Mouse (Mus musculus) forebrain, embryonic 16.5 days (tissue): ENCODE measurements at regions not wholly inside any gene's neighbourhood (a gene's known extent, or its start where the extent isn't known, plus 50 kb on each side); places are given as distances from the start of the nearest gene placed in this dataset.

Source experiments
- ATAC-seq: fragments of 200-750 bp; cut with Nextera tagmentation; 2 replicates; pipeline ENCODE4 v1.8.0; 2017; ENCODE audit warnings: mild to moderate bottlenecking, moderate library complexity
- H3K27ac ChIP-seq: fragments of 300-500 bp; sonication (generic); 2 replicates; pipeline ENCODE4 v1.5.1; 2014; ENCODE audit warnings: low read length, control low read depth
- H3K27me3 ChIP-seq: fragments of 300-500 bp; sonication (generic); replicated peaks from 2 replicates; pipeline ENCODE4 v1.6.1; 2014; ENCODE audit warnings: low read length; ENCODE audit not compliant: control insufficient read depth, insufficient read depth
- H3K36me3 ChIP-seq: fragments of 300-500 bp; sonication (generic); 2 replicates; pipeline ENCODE4 v1.6.1; 2014; ENCODE audit not compliant: control insufficient read depth, insufficient read depth
- H3K4me1 ChIP-seq: fragments of 300-500 bp; sonication (generic); replicated peaks from 2 replicates; pipeline ENCODE4 v1.6.1; 2014; ENCODE audit warnings: low read length; ENCODE audit not compliant: control insufficient read depth, insufficient read depth
- H3K4me2 ChIP-seq: fragments of 300-500 bp; sonication (generic); 2 replicates; pipeline ENCODE4 v1.6.1; 2014; ENCODE audit warnings: mild to moderate bottlenecking, low read length, control low read depth
- H3K4me3 ChIP-seq: fragments of 300-500 bp; sonication (generic); replicated peaks from 2 replicates; pipeline ENCODE4 v1.5.1; 2014; ENCODE audit warnings: mild to moderate bottlenecking, low read length, control low read depth
- H3K9ac ChIP-seq: fragments of 300-500 bp; sonication (generic); replicated peaks from 2 replicates; pipeline ENCODE4 v1.6.1; 2014; ENCODE audit warnings: low read depth, low read length, control low read depth
- H3K9me3 ChIP-seq: fragments of 300-500 bp; sonication (generic); 2 replicates; pipeline ENCODE4 v1.6.1; 2016; ENCODE audit warnings: low read length; ENCODE audit not compliant: control insufficient read depth
- WGBS: fragments of 180-500 bp; shearing (Covaris S2); extraction: QIAGEN DNeasy Blood & Tissue Kit; methylation state at CpG from one replicate; pipeline ENCODE4 v1.1.7; 2014; 5-methylcytosine and 5-hydroxymethylcytosine counted together

- H3K4me2 ChIP-seq: no peak overlapping the region
- no peaks in the 10 kb centered on the region for H3K9me3 ChIP-seq
- no peaks in the 10 kb centered on the region for H3K27me3 ChIP-seq
- peaks cover 10% of the 10 kb centered on the region for H3K4me1 ChIP-seq
- ATAC-seq: no peak
- no peak overlapping the region for H3K4me3 ChIP-seq
- no peak overlapping the region for H3K27ac ChIP-seq
- 74% methylated on average over 4 of the region's 4 CpGs for WGBS
- H3K9ac ChIP-seq: no peak overlapping the region
- no peaks in the 10 kb centered on the region for H3K36me3 ChIP-seq
Measured at GRCm38 (mm10) chr12:92294887-92295286, 445.9 kb upstream of the Sel1l start.

GRCm38 (mm10) chr12:92293341-92293720, 444.4 kb upstream of the Sel1l start:
- Histone ChIP-seq H3K4me1 (peaks cover 10% of the 10 kb centered on the region), H3K4me2 (no peak overlapping the region), H3K4me3 (no peak overlapping the region), H3K36me3 (no peaks in the 10 kb centered on the region), H3K9ac (peak overlapping the region; percentile 25; the same call in 1 of the 2 replicates), H3K27me3 (no peaks in the 10 kb centered on the region), H3K9me3 (no peaks in the 10 kb centered on the region), H3K27ac (peak overlapping the region; percentile 73)
- peak; percentile 36 for ATAC-seq

- Histone ChIP-seq H3K27ac (peak overlapping the region; percentile 73), H3K9me3 (no peaks in the 10 kb centered on the region), H3K4me3 (no peak overlapping the region), H3K9ac (peak overlapping the region; percentile 25; the same call in 1 of the 2 replicates), H3K4me1 (peaks cover 10% of the 10 kb centered on the region), H3K4me2 (peak overlapping the region; percentile 21; the same call in 1 of the 2 replicates), H3K36me3 (no peaks in the 10 kb centered on the region), H3K27me3 (no peaks in the 10 kb centered on the region)
- ATAC-seq: peak; percentile 87
- 4% methylated on average over 11 of the region's 11 CpGs for WGBS
Measured at GRCm38 (mm10) chr12:92292460-92293340, 443.7 kb upstream of the Sel1l start.

GRCm38 (mm10) chr12:92291490-92291889, 442.5 kb upstream of the Sel1l start:
- no peak overlapping the region for H3K4me3 ChIP-seq
- no peaks in the 10 kb centered on the region for H3K9me3 ChIP-seq
- H3K36me3 ChIP-seq: no peaks in the 10 kb centered on the region
- no peak overlapping the region for H3K27ac ChIP-seq
- 97% methylated on average over 1 of the region's 1 CpGs for WGBS
- H3K9ac ChIP-seq: no peak overlapping the region
- no peaks in the 10 kb centered on the region for H3K27me3 ChIP-seq
- H3K4me2 ChIP-seq: no peak overlapping the region
- peaks cover 10% of the 10 kb centered on the region for H3K4me1 ChIP-seq
- ATAC-seq: no peak

GRCm38 (mm10) chr12:92285511-92285910, 436.6 kb upstream of the Sel1l start:
- WGBS: 78% methylated on average over 5 of the region's 5 CpGs
- ATAC-seq: no peak

GRCm38 (mm10) chr12:92280470-92280869, 431.5 kb upstream of the Sel1l start:
- H3K36me3 ChIP-seq: no peaks in the 10 kb centered on the region
- no peak overlapping the region for H3K9ac ChIP-seq
- H3K27me3 ChIP-seq: no peaks in the 10 kb centered on the region
- 35% methylated on average over 1 of the region's 1 CpGs for WGBS
- no peaks in the 10 kb centered on the region for H3K9me3 ChIP-seq
- no peak overlapping the region for H3K27ac ChIP-seq
- H3K4me3 ChIP-seq: no peak overlapping the region
- peak; percentile 59 for ATAC-seq
- H3K4me1 ChIP-seq: no peaks in the 10 kb centered on the region
- H3K4me2 ChIP-seq: no peak overlapping the region

More at GRCm38 (mm10) chr12:92285511-92285910, 436.6 kb upstream of the Sel1l start:
- no peak overlapping the region for H3K4me3 ChIP-seq
- no peak overlapping the region for H3K9ac ChIP-seq
- H3K4me2 ChIP-seq: no peak overlapping the region
- H3K9me3 ChIP-seq: no peaks in the 10 kb centered on the region
- no peaks in the 10 kb centered on the region for H3K36me3 ChIP-seq
- no peaks in the 10 kb centered on the region for H3K4me1 ChIP-seq
- H3K27ac ChIP-seq: no peak overlapping the region
- no peaks in the 10 kb centered on the region for H3K27me3 ChIP-seq

GRCm38 (mm10) chr12:92251962-92252361, 403.0 kb upstream of the Sel1l start:
- no peak for ATAC-seq
- no peaks in the 10 kb centered on the region for H3K36me3 ChIP-seq
- H3K4me2 ChIP-seq: no peak overlapping the region
- H3K9me3 ChIP-seq: no peaks in the 10 kb centered on the region
- H3K27me3 ChIP-seq: no peaks in the 10 kb centered on the region
- H3K4me1 ChIP-seq: no peaks in the 10 kb centered on the region; the same call in 1 of the 2 replicates
- H3K9ac ChIP-seq: no peak overlapping the region
- WGBS: 46% methylated on average over 4 of the region's 4 CpGs
- no peak overlapping the region for H3K4me3 ChIP-seq
- H3K27ac ChIP-seq: no peak overlapping the region

GRCm38 (mm10) chr12:92246790-92247451, 398.0 kb upstream of the Sel1l start:
- Histone ChIP-seq H3K9me3 (no peaks in the 10 kb centered on the region), H3K4me2 (no peak overlapping the region), H3K4me3 (no peak overlapping the region), H3K4me1 (no peaks in the 10 kb centered on the region; the same call in 1 of the 2 replicates), H3K27ac (no peak overlapping the region), H3K27me3 (no peaks in the 10 kb centered on the region), H3K9ac (no peak overlapping the region), H3K36me3 (no peaks in the 10 kb centered on the region)
- WGBS: 7% methylated on average over 6 of the region's 6 CpGs
- peak; percentile 94 for ATAC-seq

GRCm38 (mm10) chr12:92239956-92240699, 391.2 kb upstream of the Sel1l start:
- no peak overlapping the region for H3K4me3 ChIP-seq
- H3K9ac ChIP-seq: no peak overlapping the region
- H3K27me3 ChIP-seq: no peaks in the 10 kb centered on the region
- ATAC-seq: peak; percentile 58
- no peak overlapping the region for H3K4me2 ChIP-seq
- H3K9me3 ChIP-seq: no peaks in the 10 kb centered on the region
- H3K27ac ChIP-seq: no peak overlapping the region
- 73% methylated on average over 5 of the region's 5 CpGs for WGBS
- H3K36me3 ChIP-seq: no peaks in the 10 kb centered on the region
- peaks cover 3% of the 10 kb centered on the region; the same call in 1 of the 2 replicates for H3K4me1 ChIP-seq
